Mouse (Mus musculus) forebrain, embryonic 15.5 days (tissue): ENCODE results near the gene Uqcr10. TPM values are rescaled to one million over a fixed set of nuclear protein-coding genes. Genes with fewer than 3 reads are reported as not detected.

Source experiments
- ATAC-seq: fragments of 200-750 bp; cut with Nextera tagmentation; replicated peaks from 2 replicates; pipeline ENCODE4 v1.8.0; 2017; ENCODE audit warnings: mild to moderate bottlenecking, moderate TSS enrichment, moderate library complexity
- H3K27ac ChIP-seq: fragments of 300-500 bp; sonication (generic); replicated peaks from 2 replicates; pipeline ENCODE4 v1.5.1; 2015; ENCODE audit warnings: mild to moderate bottlenecking, inconsistent platforms
- H3K27me3 ChIP-seq: fragments of 300-500 bp; sonication (generic); 2 replicates; pipeline ENCODE4 v1.6.1; 2015; ENCODE audit warnings: inconsistent platforms
- H3K36me3 ChIP-seq: fragments of 300-500 bp; sonication (generic); 2 replicates; pipeline ENCODE4 v1.6.1; 2015; ENCODE audit warnings: mild to moderate bottlenecking, inconsistent platforms
- H3K4me1 ChIP-seq: fragments of 300-500 bp; sonication (generic); 2 replicates; pipeline ENCODE4 v1.6.1; 2015; ENCODE audit warnings: inconsistent platforms
- H3K4me2 ChIP-seq: fragments of 300-500 bp; sonication (generic); replicated peaks from 2 replicates; pipeline ENCODE4 v1.6.1; 2015; ENCODE audit warnings: mild to moderate bottlenecking, inconsistent platforms
- H3K4me3 ChIP-seq: fragments of 300-500 bp; sonication (generic); 2 replicates; pipeline ENCODE4 v1.5.1; 2015; ENCODE audit warnings: mild to moderate bottlenecking, inconsistent platforms
- H3K9ac ChIP-seq: fragments of 300-500 bp; sonication (generic); replicated peaks from 2 replicates; pipeline ENCODE4 v1.6.1; 2015; ENCODE audit warnings: mild to moderate bottlenecking, inconsistent platforms
- H3K9me3 ChIP-seq: fragments of 300-500 bp; sonication (generic); 2 replicates; pipeline ENCODE4 v1.6.1; 2016; ENCODE audit warnings: inconsistent platforms
- WGBS: fragments of 180-500 bp; shearing (Covaris S2); methylation state at CpG from one replicate; pipeline ENCODE4 v1.1.7; 2015; ENCODE audit warnings: mixed read lengths; 5-methylcytosine and 5-hydroxymethylcytosine counted together
- polyA plus RNA-seq: library from polyadenylated mRNA; unstranded; fragments of >200 nt; fragmentation: Nextera tagmentation; extraction: Ambion mirVana; gene quantifications from 2 replicates; pipeline ENCODE4 v1.2.1, GENCODE M21; 2015

The Uqcr10 gene
- polyA plus RNA-seq, 1 experiment from 2014 or later = 538 TPM

- Histone ChIP-seq H3K27me3 (no peaks in the 10 kb centered on the region), H3K9me3 (no peaks in the 10 kb centered on the region), H3K36me3 (peaks cover 29% of the 10 kb centered on the region), H3K4me2 (no peak overlapping the region), H3K9ac (no peak overlapping the region), H3K4me3 (no peak overlapping the region), H3K27ac (no peak overlapping the region), H3K4me1 (no peaks in the 10 kb centered on the region)
- ATAC-seq = no peak
- WGBS = 88% methylated on average over 5 of the region's 5 CpGs
These were observed 18.6 kb downstream of the Uqcr10 start for GRCm38 (mm10) chr11:4685510-4685909.

GRCm38 (mm10) chr11:4685071-4685470 lies 19.1 kb downstream of the Uqcr10 start:
- H3K4me1 ChIP-seq = no peaks in the 10 kb centered on the region
- H3K27me3 ChIP-seq = no peaks in the 10 kb centered on the region
- 82% methylated on average over 4 of the region's 4 CpGs for WGBS
- no peak overlapping the region for H3K9ac ChIP-seq
- no peak overlapping the region for H3K27ac ChIP-seq
- no peaks in the 10 kb centered on the region for H3K9me3 ChIP-seq
- H3K4me3 ChIP-seq = no peak overlapping the region
- no peak for ATAC-seq
- no peak overlapping the region for H3K4me2 ChIP-seq
- H3K36me3 ChIP-seq = peaks cover 32% of the 10 kb centered on the region

GRCm38 (mm10) chr11:4684186-4684585 lies 20.0 kb downstream of the Uqcr10 start:
- ATAC-seq = no peak
- WGBS = 80% methylated on average over 6 of the region's 6 CpGs
- no peaks in the 10 kb centered on the region for H3K4me1 ChIP-seq
- no peak overlapping the region for H3K9ac ChIP-seq
- no peak overlapping the region for H3K4me3 ChIP-seq
- no peaks in the 10 kb centered on the region for H3K9me3 ChIP-seq
- no peak overlapping the region for H3K4me2 ChIP-seq
- no peak overlapping the region for H3K27ac ChIP-seq
- no peaks in the 10 kb centered on the region for H3K27me3 ChIP-seq
- H3K36me3 ChIP-seq = peaks cover 37% of the 10 kb centered on the region

- no peak for ATAC-seq
- H3K9ac ChIP-seq = no peak overlapping the region
- 96% methylated on average over 6 of the region's 6 CpGs for WGBS
- 0 out of 2 replicates have a peak, but pooled peaks cover 2% of the 10 kb centered on the region for H3K4me1 ChIP-seq
- peaks cover 37% of the 10 kb centered on the region for H3K36me3 ChIP-seq
- no peak overlapping the region for H3K4me2 ChIP-seq
- H3K27ac ChIP-seq = no peak overlapping the region
- no peaks in the 10 kb centered on the region for H3K9me3 ChIP-seq
- H3K27me3 ChIP-seq = no peaks in the 10 kb centered on the region
- H3K4me3 ChIP-seq = no peak overlapping the region
These were observed 20.6 kb downstream of the Uqcr10 start for GRCm38 (mm10) chr11:4683516-4683915.

- no peak overlapping the region for H3K4me2 ChIP-seq
- peaks cover 46% of the 10 kb centered on the region for H3K36me3 ChIP-seq
- H3K4me3 ChIP-seq = no peak overlapping the region
- no peaks in the 10 kb centered on the region for H3K9me3 ChIP-seq
- 63% methylated on average over 3 of the region's 3 CpGs for WGBS
- 0 out of 2 replicates have a peak, but pooled peaks cover 2% of the 10 kb centered on the region for H3K4me1 ChIP-seq
- ATAC-seq = no peak
- no peak overlapping the region for H3K9ac ChIP-seq
- H3K27ac ChIP-seq = no peak overlapping the region
- H3K27me3 ChIP-seq = no peaks in the 10 kb centered on the region
These were observed 24.0 kb downstream of the Uqcr10 start for GRCm38 (mm10) chr11:4680126-4680525.

- Histone ChIP-seq H3K27me3 (no peaks in the 10 kb centered on the region), H3K4me2 (no peak overlapping the region), H3K9me3 (no peaks in the 10 kb centered on the region), H3K36me3 (peaks cover 46% of the 10 kb centered on the region), H3K27ac (no peak overlapping the region), H3K4me3 (no peak overlapping the region), H3K9ac (no peak overlapping the region), H3K4me1 (0 out of 2 replicates have a peak, but pooled peaks cover 2% of the 10 kb centered on the region)
- 92% methylated on average over 12 of the region's 12 CpGs for WGBS
- no peak for ATAC-seq
These were observed 24.7 kb downstream of the Uqcr10 start for GRCm38 (mm10) chr11:4679441-4679832.

GRCm38 (mm10) chr11:4678700-4679440 lies 25.3 kb downstream of the Uqcr10 start:
- ATAC-seq = no peak
- Histone ChIP-seq H3K9me3 (no peaks in the 10 kb centered on the region), H3K27me3 (no peaks in the 10 kb centered on the region), H3K4me3 (no peak overlapping the region), H3K36me3 (peaks cover 49% of the 10 kb centered on the region), H3K27ac (no peak overlapping the region), H3K9ac (no peak overlapping the region), H3K4me1 (0 out of 2 replicates have a peak, but pooled peaks cover 2% of the 10 kb centered on the region), H3K4me2 (no peak overlapping the region)
- 74% methylated on average over 13 of the region's 13 CpGs for WGBS

GRCm38 (mm10) chr11:4677250-4677872 lies 26.8 kb downstream of the Uqcr10 start:
- no peaks in the 10 kb centered on the region for H3K27me3 ChIP-seq
- no peak overlapping the region for H3K27ac ChIP-seq
- H3K9ac ChIP-seq = no peak overlapping the region
- H3K4me1 ChIP-seq = 0 out of 2 replicates have a peak, but pooled peaks cover 2% of the 10 kb centered on the region
- no peak overlapping the region for H3K4me3 ChIP-seq
- ATAC-seq = no peak
- H3K36me3 ChIP-seq = peaks cover 52% of the 10 kb centered on the region
- H3K4me2 ChIP-seq = no peak overlapping the region
- WGBS = 87% methylated on average over 7 of the region's 7 CpGs
- no peaks in the 10 kb centered on the region for H3K9me3 ChIP-seq

- Histone ChIP-seq H3K4me2 (no peak overlapping the region), H3K27ac (no peak overlapping the region), H3K9ac (no peak overlapping the region), H3K4me3 (no peak overlapping the region), H3K4me1 (0 out of 2 replicates have a peak, but pooled peaks cover 2% of the 10 kb centered on the region), H3K27me3 (no peaks in the 10 kb centered on the region), H3K9me3 (no peaks in the 10 kb centered on the region), H3K36me3 (peaks cover 40% of the 10 kb centered on the region)
- no peak for ATAC-seq
- WGBS = 92% methylated on average over 6 of the region's 6 CpGs
These were observed 28.4 kb downstream of the Uqcr10 start for GRCm38 (mm10) chr11:4675693-4676092.

GRCm38 (mm10) chr11:4675126-4675562 lies 29.0 kb downstream of the Uqcr10 start:
- H3K36me3 ChIP-seq = peaks cover 37% of the 10 kb centered on the region
- 96% methylated on average over 6 of the region's 6 CpGs for WGBS
- H3K9ac ChIP-seq = no peak overlapping the region
- ATAC-seq = no peak
- H3K9me3 ChIP-seq = no peaks in the 10 kb centered on the region
- H3K27me3 ChIP-seq = no peaks in the 10 kb centered on the region
- H3K4me3 ChIP-seq = no peak overlapping the region
- no peak overlapping the region for H3K4me2 ChIP-seq
- no peak overlapping the region for H3K27ac ChIP-seq
- 0 out of 2 replicates have a peak, but pooled peaks cover 2% of the 10 kb centered on the region for H3K4me1 ChIP-seq

GRCm38 (mm10) chr11:4674593-4674992 lies 29.5 kb downstream of the Uqcr10 start:
- Histone ChIP-seq H3K27ac (no peak overlapping the region), H3K4me3 (no peak overlapping the region), H3K9ac (no peak overlapping the region), H3K4me2 (no peak overlapping the region), H3K9me3 (no peaks in the 10 kb centered on the region), H3K4me1 (0 out of 2 replicates have a peak, but pooled peaks cover 2% of the 10 kb centered on the region), H3K36me3 (peaks cover 31% of the 10 kb centered on the region), H3K27me3 (no peaks in the 10 kb centered on the region)
- 85% methylated on average over 1 of the region's 1 CpGs for WGBS
- ATAC-seq = no peak

GRCm38 (mm10) chr11:4671736-4672135 lies 32.4 kb downstream of the Uqcr10 start:
- Histone ChIP-seq H3K27ac (no peak overlapping the region), H3K4me1 (no peaks in the 10 kb centered on the region), H3K4me2 (no peak overlapping the region), H3K9ac (no peak overlapping the region), H3K36me3 (peaks cover 34% of the 10 kb centered on the region), H3K27me3 (no peaks in the 10 kb centered on the region), H3K4me3 (no peak overlapping the region), H3K9me3 (no peaks in the 10 kb centered on the region)
- ATAC-seq = no peak
- WGBS = 90% methylated on average over 4 of the region's 4 CpGs
